Mouse (Mus musculus) spleen, adult 18-20 months (tissue): Measurements from ENCODE around the gene Efcab8.
"Not testable (repeated sequence)": the region's sequence is repeated elsewhere in the genome, so short reads cannot be mapped to it uniquely, and the experiment has no call there.

Experiments used
- DNase-seq, 2 experiments: peaks; one replicate each; pipeline ENCODE4 v3.0.0; 2022; ENCODE audit warnings: mixed read lengths in 2 of 2

Gene Efcab8

DNA sequence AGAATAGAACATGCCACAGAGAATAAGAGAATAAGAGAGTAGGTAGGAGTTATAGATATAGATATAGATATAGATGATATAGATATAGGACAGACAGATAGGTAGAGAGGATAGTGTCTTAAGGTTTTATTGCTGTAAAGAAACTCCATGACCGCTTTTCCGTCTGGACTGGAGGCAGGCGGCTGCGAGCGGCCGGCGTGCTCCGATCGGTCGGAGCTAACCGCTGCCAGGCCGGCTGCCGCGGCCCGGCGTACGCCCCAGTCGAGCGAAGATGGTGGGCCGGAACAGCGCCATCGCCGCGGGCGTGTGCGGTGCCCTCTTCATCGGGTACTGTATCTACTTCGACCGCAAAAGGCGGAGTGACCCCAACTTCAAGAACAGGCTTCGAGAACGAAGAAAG lies 46.2 kb downstream of the Efcab8 start:
- DNase-seq, result not testable (repeated sequence)

DNA sequence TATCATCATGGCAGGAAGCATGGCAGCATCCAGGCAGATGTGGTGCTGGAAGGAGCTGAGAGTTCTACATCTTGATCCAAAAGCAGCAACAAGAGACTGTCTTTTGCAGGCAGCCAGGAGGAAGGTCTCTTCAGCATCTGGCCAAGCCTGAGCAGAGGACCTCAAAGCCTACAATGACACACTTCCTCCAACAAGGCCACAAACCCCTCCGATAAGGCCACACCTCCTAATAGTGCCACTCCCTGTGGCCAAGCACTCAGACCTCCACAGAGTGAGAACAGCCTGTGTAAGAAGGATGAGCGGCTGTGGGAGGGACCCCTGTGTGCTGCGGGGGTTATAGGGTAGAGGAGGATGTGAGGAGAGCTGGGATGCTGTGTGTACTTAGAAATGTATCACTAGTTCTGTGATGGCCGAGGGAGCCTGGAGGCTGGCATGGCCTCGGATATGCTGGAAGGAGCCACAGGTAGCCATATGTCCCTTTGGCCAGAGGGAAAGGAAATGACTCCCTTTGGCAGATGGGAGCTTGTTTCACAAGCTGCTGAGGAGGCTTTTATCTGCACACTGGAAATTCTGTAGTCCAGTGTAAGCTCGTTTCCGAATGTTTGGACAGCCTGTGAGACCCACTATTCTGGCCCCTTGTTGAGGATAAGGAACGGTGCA lies 47.6 kb downstream of the Efcab8 start:
- DNase-seq, result no peak

DNA sequence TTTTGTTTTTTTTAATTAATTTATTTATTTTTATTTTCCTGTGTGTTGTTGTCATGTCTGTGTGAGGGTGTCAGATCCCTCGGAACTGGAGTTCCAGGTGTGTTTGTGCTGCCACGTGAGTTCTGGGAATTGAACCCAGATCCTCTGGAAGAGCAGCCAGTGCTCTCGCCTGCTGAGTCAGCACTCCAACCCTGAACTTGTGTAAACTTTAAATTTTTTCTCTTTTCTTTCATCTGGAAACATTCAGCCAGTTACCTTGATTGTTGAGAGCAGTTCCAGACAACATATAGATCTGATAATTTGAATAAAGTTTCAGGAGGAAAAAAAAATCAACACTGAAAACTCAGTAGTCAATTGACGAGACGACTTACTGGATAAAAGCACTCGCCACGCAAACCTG lies 49.0 kb downstream of the Efcab8 start:
- no peak for DNase-seq

DNA sequence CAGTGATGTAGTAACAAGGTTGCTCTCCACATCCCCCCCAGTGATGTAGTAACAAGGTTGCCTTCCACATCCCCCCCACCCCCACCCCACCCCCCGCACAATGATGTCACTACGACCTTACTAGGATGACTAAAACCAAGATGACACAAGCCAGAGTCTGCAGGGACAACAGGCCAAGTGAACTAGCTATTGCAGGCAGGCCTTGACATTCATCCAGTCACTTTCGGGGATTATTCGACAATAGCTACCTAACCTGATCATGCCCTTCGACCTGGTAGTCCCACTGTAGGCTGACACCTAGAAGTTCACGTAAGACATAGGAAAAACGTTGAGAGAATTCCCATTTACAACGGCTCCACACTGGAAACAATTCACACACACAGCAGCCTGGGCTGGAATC lies 53.6 kb downstream of the Efcab8 start:
- DNase-seq, result no peak

DNA sequence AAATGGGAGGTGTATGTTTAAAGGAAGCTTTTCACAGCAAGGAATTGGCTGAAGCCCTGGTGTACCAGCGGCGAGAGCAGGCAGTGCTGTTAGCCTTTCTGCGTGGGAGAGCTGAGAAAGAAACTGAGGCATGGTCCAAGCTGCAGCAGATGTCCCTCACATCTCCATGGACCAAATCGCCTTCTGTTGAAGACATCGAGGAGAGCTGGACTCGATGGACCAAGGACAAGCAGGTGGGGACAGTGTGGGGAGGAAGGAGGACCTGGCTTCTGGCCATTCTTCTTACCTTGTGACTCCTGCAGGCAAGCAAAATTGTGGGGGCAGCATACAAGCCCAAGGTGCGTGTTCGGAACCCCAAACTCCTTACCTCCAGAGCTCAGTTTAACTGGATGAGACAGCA lies 63.1 kb downstream of the Efcab8 start:
- no peak for DNase-seq

DNA sequence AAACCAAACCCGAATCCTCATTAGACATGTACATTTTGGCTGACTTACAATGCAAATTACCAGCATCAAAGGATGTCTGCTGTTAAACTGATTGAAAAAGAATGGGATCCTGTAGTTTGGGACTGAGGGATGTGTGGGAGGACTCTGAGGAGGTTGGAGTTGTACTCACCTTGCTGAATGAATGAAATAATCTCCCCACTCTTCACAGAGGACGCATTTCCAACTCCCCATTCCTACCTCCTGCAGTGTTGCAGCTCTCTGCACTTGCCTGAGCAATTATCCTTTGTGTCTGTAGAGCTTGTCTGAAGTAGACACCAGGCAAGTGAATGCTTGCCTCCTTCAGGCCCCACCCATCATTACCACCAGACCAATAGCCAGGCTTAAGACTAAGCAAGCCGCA lies 68.7 kb downstream of the Efcab8 start:
- no peak for DNase-seq

DNA sequence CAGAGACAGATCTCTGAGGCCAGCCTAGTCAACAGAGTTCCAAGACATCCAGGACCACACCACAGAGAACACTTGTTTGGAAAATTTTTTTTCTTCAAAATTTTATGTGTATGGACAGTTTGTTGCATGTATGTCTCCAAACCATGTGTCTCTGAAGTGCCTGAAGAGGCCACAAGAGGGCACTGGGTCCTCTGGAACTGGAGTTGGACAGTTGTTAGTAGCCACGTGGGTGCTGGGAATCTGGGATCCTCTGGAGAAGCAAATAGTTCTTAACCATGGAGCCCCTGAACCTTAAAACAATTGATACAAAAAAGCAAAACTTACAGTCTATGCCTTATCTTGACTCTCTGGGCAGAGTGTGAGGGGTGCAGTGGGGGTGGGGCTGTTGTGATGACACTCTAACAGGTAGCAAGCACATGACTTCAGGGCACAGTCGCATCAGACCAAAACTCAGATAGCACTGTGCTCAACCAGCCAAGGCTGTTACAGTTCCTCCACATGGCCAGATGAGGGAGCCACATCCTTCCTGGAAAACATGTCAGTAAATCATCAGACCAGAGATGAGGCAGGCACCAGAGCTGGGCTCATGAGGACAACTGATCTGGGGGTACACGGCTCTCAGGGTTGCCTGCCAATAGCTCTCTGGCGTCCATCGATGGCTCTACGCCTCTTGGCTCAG lies 70.8 kb downstream of the Efcab8 start:
- no peak for DNase-seq

DNA sequence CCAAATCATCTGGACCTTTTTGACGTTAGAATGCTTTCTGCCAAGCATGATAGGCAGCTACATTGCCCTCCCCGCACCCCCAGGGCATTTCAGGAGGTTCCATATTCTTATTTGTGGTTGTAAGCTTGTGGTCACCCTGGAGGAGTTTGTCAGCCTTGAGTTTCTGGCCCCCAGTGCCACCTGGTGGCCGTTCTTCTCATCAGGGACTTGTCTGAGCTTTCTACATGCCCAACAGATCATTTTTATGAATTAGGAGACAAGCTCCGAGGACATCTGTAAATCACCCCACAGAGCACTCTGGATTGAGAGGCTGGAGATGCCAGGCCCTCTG lies 71.3 kb downstream of the Efcab8 start:
- DNase-seq, result peak in 1 of 2 experiments; percentile 50

DNA sequence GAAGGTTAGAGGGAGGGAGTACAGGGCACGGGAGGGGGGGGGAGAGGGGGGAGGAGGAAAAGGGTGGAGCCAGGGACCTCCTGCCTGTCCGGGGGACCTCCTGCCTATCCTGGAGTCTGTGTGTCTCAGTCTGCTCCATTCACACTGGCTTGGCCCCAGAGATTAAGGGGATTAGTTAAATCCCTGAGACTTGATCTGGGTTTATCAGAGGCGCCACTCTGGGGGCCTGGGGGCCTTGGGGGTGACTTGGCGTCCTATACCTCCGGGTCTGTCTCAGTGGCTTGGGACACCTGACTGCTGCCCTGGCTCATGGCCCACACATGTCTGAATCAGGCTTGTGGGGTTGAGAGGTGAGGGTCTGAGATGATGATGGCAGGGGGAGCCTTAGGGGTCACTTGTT lies 73.8 kb downstream of the Efcab8 start:
- DNase-seq, result no peak

DNA sequence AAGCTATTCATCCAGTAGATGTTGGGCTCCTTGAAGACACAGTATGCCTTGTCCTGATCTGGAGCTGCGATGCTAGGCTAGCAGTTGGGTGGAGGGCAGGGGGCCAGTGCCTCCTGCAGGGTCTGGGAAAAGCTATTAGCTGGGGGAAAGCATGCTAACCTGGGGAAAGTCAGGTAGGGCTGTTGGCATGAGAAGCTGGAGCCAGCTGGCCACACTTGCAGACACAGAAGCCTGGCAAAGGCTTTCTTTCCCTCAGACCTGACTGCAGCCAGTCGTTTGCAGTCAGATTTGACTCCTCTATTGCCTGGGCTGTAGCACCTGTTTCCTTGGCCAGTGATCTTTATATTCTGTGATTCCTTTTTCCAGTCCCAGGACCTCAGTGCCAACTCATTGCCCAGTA lies 79.8 kb downstream of the Efcab8 start:
- DNase-seq, result no peak

DNA sequence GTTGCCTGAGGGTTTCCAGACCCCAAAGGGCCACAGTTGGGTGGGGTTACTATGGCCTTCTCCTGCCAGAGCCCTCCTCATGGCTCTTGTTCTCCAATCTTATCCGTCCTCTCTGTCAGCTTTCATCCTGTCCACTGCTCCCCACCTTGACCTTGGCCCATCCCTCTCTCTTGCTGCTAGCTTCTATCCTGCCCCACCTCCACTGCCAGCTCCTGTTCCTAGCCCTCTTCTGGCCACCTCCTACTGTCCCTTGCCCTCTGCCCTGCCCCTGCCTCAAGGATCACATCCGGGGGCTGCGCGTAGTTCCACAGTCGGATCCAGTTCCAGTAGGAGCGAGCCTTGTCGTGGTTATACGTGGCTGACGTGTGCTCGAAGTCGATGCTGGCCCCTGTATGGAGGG lies 80.6 kb downstream of the Efcab8 start:
- no peak for DNase-seq

DNA sequence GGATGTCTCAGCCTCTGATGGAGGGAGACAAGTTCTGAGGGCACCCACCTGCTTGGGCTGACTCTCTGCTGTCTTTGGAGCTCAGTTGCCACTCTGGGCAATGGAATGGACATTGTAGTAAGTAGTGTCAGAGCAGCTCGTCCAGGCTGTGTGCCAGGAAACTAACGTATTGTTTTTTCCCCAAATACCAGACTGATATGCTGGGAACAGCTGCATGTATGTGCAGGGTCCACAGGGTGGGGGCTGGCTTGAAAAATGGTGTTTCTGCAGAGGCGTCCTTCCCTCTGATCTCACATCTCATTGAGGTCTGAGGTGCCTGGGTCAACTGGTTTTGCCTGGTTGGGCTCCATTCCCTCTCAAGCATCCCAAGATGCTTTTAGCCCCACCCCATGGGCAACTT lies 81.0 kb downstream of the Efcab8 start:
- DNase-seq, result no peak

DNA sequence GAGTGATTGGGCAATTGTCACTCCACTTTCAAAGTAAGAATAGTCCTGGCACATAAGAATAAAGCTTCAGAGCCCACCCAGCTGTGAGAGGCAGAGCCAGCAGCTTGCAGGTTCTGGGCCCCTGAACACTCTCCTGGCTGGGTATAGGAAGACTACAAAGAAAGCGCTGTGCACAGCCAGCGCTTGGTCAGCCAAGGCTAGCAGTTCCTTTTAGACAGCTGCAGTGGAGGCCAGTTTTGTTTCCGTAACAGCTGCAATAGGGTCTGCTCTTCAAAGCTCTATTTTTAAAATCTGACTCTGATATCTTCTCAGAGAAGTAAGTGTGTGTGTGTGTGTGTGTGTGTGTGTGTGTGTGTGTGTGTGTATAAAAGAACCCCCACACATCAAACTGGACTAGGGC lies 82.2 kb downstream of the Efcab8 start:
- DNase-seq, result no peak

DNA sequence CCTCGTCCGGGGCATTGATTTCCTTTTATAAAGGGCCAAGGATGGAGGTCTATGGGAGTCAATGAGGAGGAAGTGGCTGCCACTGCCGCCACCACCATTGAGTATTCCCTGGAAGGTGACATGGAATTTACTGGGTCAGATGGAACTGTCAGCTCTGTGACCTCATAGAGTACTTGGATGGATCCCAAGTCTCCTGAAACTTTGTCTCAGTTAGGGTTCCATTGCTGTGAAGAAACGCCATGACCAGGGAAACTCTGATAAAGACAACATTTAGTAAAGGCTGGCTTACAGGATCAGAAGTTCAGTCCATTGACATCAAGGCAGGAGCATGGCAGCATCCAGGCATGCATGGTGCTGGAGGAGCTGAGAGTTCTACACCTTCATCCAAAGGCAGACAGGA lies 91.3 kb downstream of the Efcab8 start, which contains the start of gene Sun5:
Gene Sun5, minus strand, starts transcription at position 101 of the 400 bp plus-strand sequence.
- DNase-seq, result no peak

DNA sequence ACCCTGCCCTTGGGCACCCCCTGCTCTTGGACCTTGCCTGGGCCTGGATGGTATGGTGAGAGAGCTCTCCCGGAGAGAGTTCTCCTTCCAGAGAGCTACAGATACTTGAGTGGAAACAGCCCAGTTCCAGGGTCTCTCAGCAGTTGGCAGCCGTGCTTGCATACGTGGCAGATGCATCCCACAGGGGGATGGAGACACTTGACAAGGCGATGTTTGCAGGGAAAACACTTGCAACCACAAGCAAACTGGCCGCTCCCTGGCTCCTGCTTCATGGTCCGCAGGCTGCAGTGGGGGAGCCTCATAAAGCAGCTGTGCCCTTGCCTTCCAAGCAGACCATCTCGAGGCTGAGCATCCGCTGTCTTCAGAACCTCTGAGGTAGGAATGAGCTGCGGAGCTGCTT lies 95.0 kb downstream of the Efcab8 start, which contains the start of gene Bpifb2:
Gene Bpifb2, plus strand, starts transcription at position 301 of the 400 bp plus-strand sequence.
- DNase-seq, result no peak
